Mouse (Mus musculus): ENCODE data around the gene Ttll12. TPM values are rescaled to one million over a fixed set of nuclear protein-coding genes. Genes with fewer than 3 reads are reported as not detected.

Ttll12 gene
- polyA plus RNA-seq, 1 experiment, result 105 TPM

GRCm38 (mm10) chr15:83635251-83635650 is 40.3 kb upstream of the Ttll12 start:
- Histone ChIP-seq H3K27ac (ENCODE audit: control insufficient read depth, insufficient read depth, low read length) (no peak overlapping the region), H3K36me3 (ENCODE audit: control insufficient read depth, insufficient read depth, low read length) (no peaks in the 10 kb centered on the region), H3K4me3 (ENCODE audit: control insufficient read depth, insufficient read depth, low read length) (no peak overlapping the region), H3K27me3 (ENCODE audit: control insufficient read depth, insufficient read depth, low read length) (no peaks in the 10 kb centered on the region), H3K4me1 (replicated peaks; ENCODE audit: control insufficient read depth, insufficient read depth, low read length) (peaks cover 5% of the 10 kb centered on the region)
- 42% methylated on average over 3 of the region's 3 CpGs for WGBS
- no peak for DNase-seq
- TF ChIP-seq CTCF (IDR thresholded peaks at IDR 0.05; ENCODE audit: borderline replicate concordance, control insufficient read depth, extremely low read depth, insufficient read depth, low read length, poor library complexity), result no peak
- TF ChIP-seq POLR2A (IDR thresholded peaks at IDR 0.05; ENCODE audit: control insufficient read depth, extremely low read depth, insufficient read depth, low read length, poor library complexity), result no peak

GRCm38 (mm10) chr15:83634076-83634475 is 39.1 kb upstream of the Ttll12 start:
- WGBS, result 5% methylated on average over 1 of the region's 1 CpGs
- Histone ChIP-seq H3K27ac (ENCODE audit: control insufficient read depth, insufficient read depth, low read length) (no peak overlapping the region), H3K27me3 (ENCODE audit: control insufficient read depth, insufficient read depth, low read length) (no peaks in the 10 kb centered on the region), H3K36me3 (ENCODE audit: control insufficient read depth, insufficient read depth, low read length) (no peaks in the 10 kb centered on the region), H3K4me1 (replicated peaks; ENCODE audit: control insufficient read depth, insufficient read depth, low read length) (peaks cover 4% of the 10 kb centered on the region; the same call in 1 of the 2 replicates), H3K4me3 (ENCODE audit: control insufficient read depth, insufficient read depth, low read length) (no peak overlapping the region)
- DNase-seq, result no peak
- TF ChIP-seq CTCF (IDR thresholded peaks at IDR 0.05; ENCODE audit: borderline replicate concordance, control insufficient read depth, extremely low read depth, insufficient read depth, low read length, poor library complexity) (no peak), POLR2A (IDR thresholded peaks at IDR 0.05; ENCODE audit: control insufficient read depth, extremely low read depth, insufficient read depth, low read length, poor library complexity) (no peak)

GRCm38 (mm10) chr15:83631071-83631470 is 36.1 kb upstream of the Ttll12 start:
- Histone ChIP-seq H3K36me3 (ENCODE audit: control insufficient read depth, insufficient read depth, low read length) (no peaks in the 10 kb centered on the region), H3K4me3 (ENCODE audit: control insufficient read depth, insufficient read depth, low read length) (no peak overlapping the region), H3K4me1 (replicated peaks; ENCODE audit: control insufficient read depth, insufficient read depth, low read length) (peaks cover 5% of the 10 kb centered on the region; the same call in 1 of the 2 replicates), H3K27ac (ENCODE audit: control insufficient read depth, insufficient read depth, low read length) (no peak overlapping the region), H3K27me3 (ENCODE audit: control insufficient read depth, insufficient read depth, low read length) (no peaks in the 10 kb centered on the region)
- no peak for DNase-seq
- TF ChIP-seq CTCF (IDR thresholded peaks at IDR 0.05; ENCODE audit: borderline replicate concordance, control insufficient read depth, extremely low read depth, insufficient read depth, low read length, poor library complexity) (no peak), POLR2A (IDR thresholded peaks at IDR 0.05; ENCODE audit: control insufficient read depth, extremely low read depth, insufficient read depth, low read length, poor library complexity) (no peak)
- 87% methylated on average over 7 of the region's 7 CpGs for WGBS

DNA sequence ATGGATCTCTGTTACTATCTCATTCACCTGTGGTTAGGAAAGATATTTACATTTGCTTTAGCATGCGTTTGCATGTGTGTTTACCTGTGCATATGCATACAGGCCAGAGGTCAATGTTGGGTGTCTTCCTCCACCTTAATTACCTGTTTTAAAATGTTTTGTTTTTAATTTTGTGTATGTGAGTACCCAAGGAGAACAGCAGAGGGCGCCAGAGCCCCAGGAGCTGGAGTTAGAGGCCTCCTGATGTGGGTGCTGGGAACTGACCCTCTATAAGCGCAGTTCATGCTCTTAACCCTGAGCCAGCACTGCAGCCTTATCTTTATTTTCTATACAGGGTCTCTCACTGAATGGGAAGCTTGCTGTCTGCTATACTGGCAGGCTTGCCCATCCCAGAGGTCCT is 34.8 kb upstream of the Ttll12 start:
- 83% methylated on average over 3 of the region's 3 CpGs for WGBS
- Histone ChIP-seq H3K27ac (ENCODE audit: control insufficient read depth, insufficient read depth, low read length) (no peak overlapping the region), H3K4me1 (replicated peaks; ENCODE audit: control insufficient read depth, insufficient read depth, low read length) (peaks cover 5% of the 10 kb centered on the region; the same call in 1 of the 2 replicates), H3K36me3 (ENCODE audit: control insufficient read depth, insufficient read depth, low read length) (no peaks in the 10 kb centered on the region), H3K27me3 (ENCODE audit: control insufficient read depth, insufficient read depth, low read length) (no peaks in the 10 kb centered on the region), H3K4me3 (ENCODE audit: control insufficient read depth, insufficient read depth, low read length) (no peak overlapping the region)
- TF ChIP-seq POLR2A (IDR thresholded peaks at IDR 0.05; ENCODE audit: control insufficient read depth, extremely low read depth, insufficient read depth, low read length, poor library complexity) (no peak), CTCF (IDR thresholded peaks at IDR 0.05; ENCODE audit: borderline replicate concordance, control insufficient read depth, extremely low read depth, insufficient read depth, low read length, poor library complexity) (no peak)
- DNase-seq, result no peak

DNA sequence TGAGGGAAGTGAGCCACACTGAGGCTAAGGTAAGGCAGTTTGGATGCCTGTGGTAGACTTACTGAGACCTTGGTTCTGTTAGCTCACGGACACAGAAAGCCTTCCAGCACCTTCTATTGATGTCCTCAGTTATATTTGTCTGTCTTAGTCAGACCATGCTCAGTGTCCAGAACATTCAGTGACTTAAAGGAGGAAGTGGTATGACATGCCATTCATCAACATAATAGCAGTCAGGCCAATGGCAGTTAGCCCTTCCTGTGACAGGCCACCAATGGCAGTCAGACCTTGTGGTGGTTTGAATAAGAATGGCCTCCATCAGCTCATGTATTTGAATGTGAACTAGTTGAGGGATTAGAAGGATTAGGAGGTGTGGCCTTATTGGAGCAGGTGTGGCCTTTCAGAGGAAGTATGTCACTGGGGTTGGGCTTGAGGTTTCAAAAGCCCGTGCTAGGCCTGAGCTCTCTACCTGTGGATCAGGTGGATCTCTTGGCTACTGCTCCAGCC is 31.2 kb upstream of the Ttll12 start:
- 84% methylated on average over 2 of the region's 2 CpGs for WGBS
- H3K4me3 ChIP-seq (ENCODE audit: control insufficient read depth, insufficient read depth, low read length), result no peak overlapping the region
- H3K27me3 ChIP-seq (ENCODE audit: control insufficient read depth, insufficient read depth, low read length), result no peaks in the 10 kb centered on the region
- peaks cover 5% of the 10 kb centered on the region; the same call in 1 of the 2 replicates for H3K4me1 ChIP-seq (replicated peaks; ENCODE audit: control insufficient read depth, insufficient read depth, low read length)
- H3K27ac ChIP-seq (ENCODE audit: control insufficient read depth, insufficient read depth, low read length), result no peak overlapping the region
- no peak for DNase-seq
- H3K36me3 ChIP-seq (ENCODE audit: control insufficient read depth, insufficient read depth, low read length), result no peaks in the 10 kb centered on the region
- no peak for TF ChIP-seq CTCF (IDR thresholded peaks at IDR 0.05; ENCODE audit: borderline replicate concordance, control insufficient read depth, extremely low read depth, insufficient read depth, low read length, poor library complexity)
- TF ChIP-seq POLR2A (IDR thresholded peaks at IDR 0.05; ENCODE audit: control insufficient read depth, extremely low read depth, insufficient read depth, low read length, poor library complexity), result no peak

DNA sequence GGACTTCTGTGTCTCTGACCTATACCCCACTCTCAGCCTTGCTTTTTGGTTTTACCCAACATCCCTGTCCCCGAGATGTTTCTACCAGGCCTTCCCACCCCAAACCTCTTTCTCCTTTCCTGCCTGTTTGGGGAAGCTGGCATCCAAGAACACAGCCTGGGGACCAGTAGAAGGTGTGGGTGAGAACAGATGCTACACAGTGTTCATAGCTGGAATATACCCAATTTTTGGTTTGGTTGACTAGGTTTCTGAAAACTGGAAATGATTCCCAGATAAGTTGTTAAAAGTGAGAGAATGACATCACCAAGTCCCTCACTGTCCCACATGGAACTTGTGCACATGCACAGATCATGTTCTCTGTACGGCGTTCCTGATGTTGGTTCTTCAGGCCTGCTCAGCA is 20.3 kb upstream of the Ttll12 start:
- Histone ChIP-seq H3K36me3 (ENCODE audit: control insufficient read depth, insufficient read depth, low read length) (no peaks in the 10 kb centered on the region), H3K27ac (ENCODE audit: control insufficient read depth, insufficient read depth, low read length) (no peak overlapping the region), H3K27me3 (ENCODE audit: control insufficient read depth, insufficient read depth, low read length) (no peaks in the 10 kb centered on the region), H3K4me1 (replicated peaks; ENCODE audit: control insufficient read depth, insufficient read depth, low read length) (peaks cover 18% of the 10 kb centered on the region), H3K4me3 (ENCODE audit: control insufficient read depth, insufficient read depth, low read length) (no peak overlapping the region)
- TF ChIP-seq CTCF (IDR thresholded peaks at IDR 0.05; ENCODE audit: borderline replicate concordance, control insufficient read depth, extremely low read depth, insufficient read depth, low read length, poor library complexity) (no peak), POLR2A (IDR thresholded peaks at IDR 0.05; ENCODE audit: control insufficient read depth, extremely low read depth, insufficient read depth, low read length, poor library complexity) (no peak)
- no peak for DNase-seq
- 92% methylated on average over 3 of the region's 3 CpGs for WGBS
